Mouse (Mus musculus) liver, postnatal 0 days (tissue): ENCODE measurements around the gene Mtmr3.

Experiments
- CTCF ChIP-seq: sonication (generic); IDR thresholded peaks from 2 replicates; pipeline ENCODE4 v1.5.1; 2016; ENCODE audit warnings: antibody characterized with exemption, low read depth
- EP300 ChIP-seq: IDR thresholded peaks from 2 replicates; pipeline ENCODE4 v1.6.1; 2016; ENCODE audit warnings: antibody characterized with exemption, low read depth, mild to moderate bottlenecking

DNA sequence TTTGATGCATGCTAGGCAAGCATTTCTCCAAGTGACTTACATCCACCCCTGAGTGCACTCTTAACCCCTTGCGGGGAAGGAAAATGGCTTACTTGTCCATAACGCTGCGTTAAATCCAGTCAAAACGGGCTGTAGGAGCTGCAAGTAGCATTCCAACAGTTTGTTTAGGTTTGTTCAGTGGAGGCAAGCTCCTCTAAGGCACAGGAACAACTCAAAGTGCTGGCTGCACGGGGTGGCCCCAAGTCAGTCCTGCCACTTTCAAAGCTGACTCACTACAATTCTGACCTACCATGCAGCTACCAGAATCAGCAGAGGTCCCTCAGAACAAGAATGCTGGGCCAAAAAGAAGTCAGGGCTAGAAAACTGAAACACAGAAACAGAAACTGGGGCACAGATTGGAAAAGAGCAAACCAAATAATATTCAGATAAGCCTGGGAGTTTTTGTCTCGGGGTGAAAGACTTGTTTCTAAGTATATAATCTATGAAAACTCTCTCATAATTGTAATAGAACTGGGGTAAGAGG is 72.5 kb downstream of the Mtmr3 start:
- TF ChIP-seq EP300 (no peak), CTCF (no peak)
